Mouse (Mus musculus): ENCODE measurements around the gene Cc2d2a. TPM values are rescaled to one million over a fixed set of nuclear protein-coding genes. Genes with fewer than 3 reads are reported as not detected.

The Cc2d2a gene
- polyA plus RNA-seq, 1 experiment from 2014 or later: 8.7 TPM

DNA sequence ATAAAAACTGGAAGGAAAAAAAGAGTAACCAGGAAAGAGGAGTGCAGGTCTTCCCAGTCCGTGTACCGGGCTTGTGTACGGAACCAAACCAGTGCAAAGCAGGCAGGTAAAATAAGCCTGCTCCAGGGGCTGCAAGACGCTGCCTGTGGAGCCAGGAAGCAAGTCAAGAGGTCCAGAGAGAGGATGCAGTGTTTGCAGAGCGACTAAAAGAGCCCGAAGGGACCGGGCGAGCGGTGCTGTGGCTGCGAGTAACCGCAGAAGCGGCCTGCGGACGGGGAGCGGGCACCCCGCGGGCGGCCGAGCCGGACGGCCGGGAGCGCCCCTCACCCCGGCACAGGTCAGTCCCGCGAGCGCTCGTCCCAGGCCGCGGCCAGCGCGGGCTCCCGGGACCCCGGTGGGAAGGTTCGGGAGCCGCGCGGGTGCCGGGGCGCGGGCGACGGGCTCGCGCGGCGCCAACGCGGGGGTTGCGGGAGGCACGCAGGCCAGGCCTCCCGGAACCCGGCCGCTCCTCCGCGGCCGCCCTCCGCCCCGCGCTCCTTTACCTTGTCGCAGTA lies 119.4 kb downstream of the Cc2d2a start:
- no peaks in the 10 kb centered on the region for H3K36me3 ChIP-seq (replicated peaks; ENCODE audit: control insufficient read depth, insufficient read depth, low read depth, low read length)
- DNase-seq (ENCODE audit: low spot score) (peak; percentile 51), ATAC-seq (replicated peaks; ENCODE audit: insufficient number of reproducible peaks, low FRiP score, low TSS enrichment, low read depth) (peak; percentile 67)
- peak overlapping the region; percentile 28 for H3K4me2 ChIP-seq (ENCODE audit: low read depth, low read length)
- peak overlapping the region; percentile 97 for H3K9ac ChIP-seq (replicated peaks; ENCODE audit: low read length)
- H3K9me3 ChIP-seq (replicated peaks; ENCODE audit: control insufficient read depth, low read length): no peaks in the 10 kb centered on the region
- H3K4me3 ChIP-seq (ENCODE audit: low read depth, low read length): peak overlapping the region; percentile 91
- H3K4me1 ChIP-seq (ENCODE audit: control insufficient read depth, insufficient read depth, low read length): no peaks in the 10 kb centered on the region
- H3K27ac ChIP-seq (replicated peaks; ENCODE audit: low read depth, low read length): peak overlapping the region; percentile 93
- WGBS: 0% methylated on average over 57 of the region's 61 CpGs
- no peaks in the 10 kb centered on the region for H3K27me3 ChIP-seq (ENCODE audit: control insufficient read depth, insufficient read depth, low read length)

DNA sequence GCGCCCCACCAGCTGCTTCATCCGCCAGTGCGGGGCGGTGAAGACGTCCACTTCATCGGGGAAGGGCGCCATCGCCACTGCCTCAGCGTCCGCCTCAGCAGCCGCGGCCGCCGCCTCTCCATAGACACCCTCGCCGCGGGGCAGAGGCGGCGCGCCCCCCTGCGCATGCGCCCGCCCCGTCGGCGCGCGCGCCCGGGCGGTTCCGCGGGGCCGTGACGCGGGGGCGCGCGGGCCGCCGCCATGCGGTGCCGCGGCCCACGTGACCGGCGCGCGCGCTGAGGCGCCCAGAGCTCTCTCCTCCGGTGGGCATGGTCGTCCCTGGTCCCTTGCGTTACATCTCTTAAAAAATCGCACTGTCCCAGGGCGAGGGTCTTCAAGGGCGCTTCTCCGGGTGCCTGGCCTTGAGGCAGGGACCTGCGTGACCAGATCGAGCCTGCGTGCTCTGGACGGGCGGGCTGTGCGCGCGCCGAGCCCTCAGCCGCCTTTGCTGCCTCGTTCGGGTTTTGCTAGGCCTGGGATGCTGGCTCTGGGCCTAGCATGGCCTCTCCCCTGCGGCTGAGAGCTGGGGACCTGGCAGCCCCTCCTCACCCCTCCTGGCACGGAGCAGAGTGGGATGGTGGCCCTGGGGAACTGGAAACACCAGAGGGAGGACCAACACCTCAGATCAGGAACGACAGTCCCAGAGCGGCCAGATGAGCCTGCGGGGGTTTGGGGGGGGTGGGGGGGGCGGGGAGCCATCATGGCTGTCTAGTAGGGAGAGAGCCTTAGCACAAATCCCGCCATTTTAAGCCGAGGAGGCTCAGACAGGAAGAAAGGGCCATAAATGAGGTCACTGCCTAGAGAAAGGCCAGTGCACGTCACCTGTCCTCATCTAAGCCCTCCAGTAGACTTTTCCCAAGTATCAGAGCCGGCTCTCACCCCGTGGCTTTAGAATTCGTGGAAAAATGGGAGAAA lies 120.1 kb downstream of the Cc2d2a start:
- ATAC-seq (replicated peaks; ENCODE audit: insufficient number of reproducible peaks, low FRiP score, low TSS enrichment, low read depth) (peak; percentile 92), DNase-seq (ENCODE audit: low spot score) (peak; percentile 90)
- peak overlapping the region; percentile 91 for H3K4me3 ChIP-seq (ENCODE audit: low read depth, low read length)
- peak overlapping the region; percentile 97 for H3K9ac ChIP-seq (replicated peaks; ENCODE audit: low read length)
- H3K4me1 ChIP-seq (ENCODE audit: control insufficient read depth, insufficient read depth, low read length): no peaks in the 10 kb centered on the region
- H3K9me3 ChIP-seq (replicated peaks; ENCODE audit: control insufficient read depth, low read length): no peaks in the 10 kb centered on the region
- H3K4me2 ChIP-seq (ENCODE audit: low read depth, low read length): peak overlapping the region; percentile 79
- no peaks in the 10 kb centered on the region for H3K36me3 ChIP-seq (replicated peaks; ENCODE audit: control insufficient read depth, insufficient read depth, low read depth, low read length)
- 3% methylated on average over 73 of the region's 82 CpGs for WGBS
- H3K27me3 ChIP-seq (ENCODE audit: control insufficient read depth, insufficient read depth, low read length): no peaks in the 10 kb centered on the region
- H3K27ac ChIP-seq (replicated peaks; ENCODE audit: low read depth, low read length): peak overlapping the region; percentile 93

DNA sequence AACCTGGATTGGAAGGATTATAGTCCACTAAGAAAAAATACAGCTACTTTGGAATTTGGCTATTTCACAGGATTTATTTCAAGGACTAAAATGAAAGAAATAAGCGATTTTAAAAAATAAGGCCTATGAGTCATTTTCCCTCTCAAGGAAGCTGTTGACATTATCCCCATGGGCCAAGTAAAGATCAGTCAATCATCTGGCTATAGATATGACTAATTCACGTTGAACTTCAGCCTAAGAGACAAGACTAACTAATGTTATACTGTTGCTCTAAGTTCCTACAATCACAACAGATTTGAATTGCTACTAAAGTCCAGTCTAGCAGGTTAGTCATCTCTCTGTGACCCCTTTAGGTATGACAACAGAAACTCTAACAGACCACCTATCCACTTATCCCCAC lies 121.8 kb downstream of the Cc2d2a start:
- Histone ChIP-seq H3K36me3 (replicated peaks; ENCODE audit: control insufficient read depth, insufficient read depth, low read depth, low read length) (no peaks in the 10 kb centered on the region), H3K9me3 (replicated peaks; ENCODE audit: control insufficient read depth, low read length) (no peaks in the 10 kb centered on the region), H3K9ac (replicated peaks; ENCODE audit: low read length) (no peak overlapping the region), H3K27ac (replicated peaks; ENCODE audit: low read depth, low read length) (no peak overlapping the region), H3K27me3 (ENCODE audit: control insufficient read depth, insufficient read depth, low read length) (no peaks in the 10 kb centered on the region), H3K4me3 (ENCODE audit: low read depth, low read length) (no peak overlapping the region), H3K4me1 (ENCODE audit: control insufficient read depth, insufficient read depth, low read length) (no peaks in the 10 kb centered on the region), H3K4me2 (ENCODE audit: low read depth, low read length) (no peak overlapping the region)
- ATAC-seq (replicated peaks; ENCODE audit: insufficient number of reproducible peaks, low FRiP score, low TSS enrichment, low read depth) (no peak), DNase-seq (ENCODE audit: low spot score) (no peak)
- 83% methylated on average over 2 of the region's 2 CpGs for WGBS

DNA sequence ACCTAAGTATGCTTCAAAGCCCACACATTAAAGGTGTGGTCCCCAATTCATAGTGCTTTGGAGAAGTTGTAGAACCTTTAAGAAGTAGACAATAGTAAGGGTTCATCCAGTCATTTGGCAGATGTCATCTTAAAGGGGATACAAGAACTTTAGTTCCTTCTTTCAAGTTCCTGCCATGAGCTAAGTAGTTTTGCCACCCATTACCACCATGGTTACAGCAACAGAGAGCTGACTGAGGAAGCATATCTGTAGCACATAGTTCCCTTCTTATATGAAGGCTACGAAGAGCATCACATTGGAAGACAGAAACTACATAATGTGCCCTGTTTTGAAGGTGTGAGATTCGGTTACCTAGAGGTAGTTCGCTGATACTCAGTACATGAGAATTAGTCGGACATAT lies 124.5 kb downstream of the Cc2d2a start:
- no peak overlapping the region for H3K27ac ChIP-seq (replicated peaks; ENCODE audit: low read depth, low read length)
- no peaks in the 10 kb centered on the region for H3K36me3 ChIP-seq (replicated peaks; ENCODE audit: control insufficient read depth, insufficient read depth, low read depth, low read length)
- WGBS: 88% methylated on average over 4 of the region's 4 CpGs
- DNase-seq (ENCODE audit: low spot score): no peak
- no peak overlapping the region for H3K4me3 ChIP-seq (ENCODE audit: low read depth, low read length)
- H3K27me3 ChIP-seq (ENCODE audit: control insufficient read depth, insufficient read depth, low read length): no peaks in the 10 kb centered on the region
- no peaks in the 10 kb centered on the region for H3K4me1 ChIP-seq (ENCODE audit: control insufficient read depth, insufficient read depth, low read length)
- no peak overlapping the region for H3K9ac ChIP-seq (replicated peaks; ENCODE audit: low read length)
- H3K4me2 ChIP-seq (ENCODE audit: low read depth, low read length): no peak overlapping the region
- ATAC-seq (replicated peaks; ENCODE audit: insufficient number of reproducible peaks, low FRiP score, low TSS enrichment, low read depth): no peak
- no peaks in the 10 kb centered on the region for H3K9me3 ChIP-seq (replicated peaks; ENCODE audit: control insufficient read depth, low read length)

DNA sequence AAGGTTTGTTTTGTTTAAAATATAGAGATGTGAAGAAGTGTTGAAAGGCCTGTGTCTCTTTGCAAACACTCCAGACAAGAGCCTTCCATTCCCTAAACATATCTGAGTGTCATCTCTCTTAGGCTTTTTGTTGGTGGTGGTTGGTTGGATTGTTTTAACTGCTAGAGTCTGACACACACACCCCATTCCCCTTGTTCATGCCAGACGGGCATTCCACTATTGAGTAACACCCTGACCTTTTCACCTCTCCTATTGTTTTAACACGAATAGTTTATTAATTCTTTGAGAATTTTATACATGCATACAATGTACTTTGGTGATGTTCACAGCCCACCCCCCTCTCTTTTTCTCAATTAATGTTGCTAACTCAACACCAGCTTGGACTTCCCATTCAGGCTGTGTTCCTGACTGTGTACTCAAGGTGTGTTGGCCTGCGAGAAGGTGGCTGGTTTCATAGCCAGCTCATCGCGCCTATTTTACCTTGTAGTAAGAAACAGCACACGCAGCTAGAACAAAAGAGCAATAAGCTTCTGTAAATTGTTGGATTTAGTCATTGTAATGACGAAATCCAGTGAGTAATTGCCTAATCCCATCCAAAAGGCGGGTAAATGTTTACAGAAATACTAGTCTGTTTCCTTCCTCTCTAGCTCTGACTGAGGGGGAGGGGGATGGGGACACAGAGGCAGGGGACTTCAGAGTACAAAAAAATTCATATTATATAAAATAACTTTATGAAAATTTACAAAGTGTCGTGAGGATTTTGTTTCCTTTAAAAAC lies 126.0 kb downstream of the Cc2d2a start:
- H3K4me1 ChIP-seq (ENCODE audit: control insufficient read depth, insufficient read depth, low read length): no peaks in the 10 kb centered on the region
- no peak overlapping the region for H3K4me3 ChIP-seq (ENCODE audit: low read depth, low read length)
- H3K9ac ChIP-seq (replicated peaks; ENCODE audit: low read length): no peak overlapping the region
- no peak for ATAC-seq (replicated peaks; ENCODE audit: insufficient number of reproducible peaks, low FRiP score, low TSS enrichment, low read depth)
- no peaks in the 10 kb centered on the region for H3K36me3 ChIP-seq (replicated peaks; ENCODE audit: control insufficient read depth, insufficient read depth, low read depth, low read length)
- no peak for DNase-seq (ENCODE audit: low spot score)
- no peak overlapping the region for H3K4me2 ChIP-seq (ENCODE audit: low read depth, low read length)
- no peaks in the 10 kb centered on the region for H3K27me3 ChIP-seq (ENCODE audit: control insufficient read depth, insufficient read depth, low read length)
- 78% methylated on average over 9 of the region's 9 CpGs for WGBS
- H3K9me3 ChIP-seq (replicated peaks; ENCODE audit: control insufficient read depth, low read length): no peaks in the 10 kb centered on the region
- no peak overlapping the region for H3K27ac ChIP-seq (replicated peaks; ENCODE audit: low read depth, low read length)

Other genes with a start within 250 kb of the Cc2d2a start
- gene C1qtnf7, start 146.8 kb upstream of the Cc2d2a start, polyA plus RNA-seq (2014; fragmentation: Nextera tagmentation; extraction: Ambion mirVana): 4.9 TPM in 2 replicates
- gene Bst1, start 156.5 kb downstream of the Cc2d2a start, polyA plus RNA-seq (2014; fragmentation: Nextera tagmentation; extraction: Ambion mirVana): 0.15 TPM in 1 of 2 replicates, not detected in the other
- 71.3 and 83.4 TPM in 2 replicates for gene Fbxl5, start 159.3 kb downstream of the Cc2d2a start, polyA plus RNA-seq (2014; fragmentation: Nextera tagmentation; extraction: Ambion mirVana)
- gene Cd38, start 206.2 kb downstream of the Cc2d2a start, polyA plus RNA-seq (2014; fragmentation: Nextera tagmentation; extraction: Ambion mirVana): 9.9 and 10.7 TPM in 2 replicates

Data from embryonic facial prominence, embryonic 11.5 days (tissue).